Mouse (Mus musculus) gastrocnemius, postnatal 10 days (tissue): ENCODE data around the gene Hist1h1e. TPM values are rescaled to one million over a fixed set of nuclear protein-coding genes. Genes with fewer than 3 reads are reported as not detected.
"Not testable (repeated sequence)": the region's sequence is repeated elsewhere in the genome, so short reads cannot be mapped to it uniquely, and the experiment has no call there.

Source experiments
- DNase-seq: peaks from one replicate; pipeline ENCODE4 v3.0.0; 2021; ENCODE audit warnings: mixed read lengths
- total RNA-seq, 2 experiments: library from RNA; stranded (reverse); gene quantifications; 2 replicates each; pipeline ENCODE4 v1.2.3; 2021

The Hist1h1e gene
- total RNA-seq, 2 experiments from 2014 or later, result 182 to 186 TPM

DNA sequence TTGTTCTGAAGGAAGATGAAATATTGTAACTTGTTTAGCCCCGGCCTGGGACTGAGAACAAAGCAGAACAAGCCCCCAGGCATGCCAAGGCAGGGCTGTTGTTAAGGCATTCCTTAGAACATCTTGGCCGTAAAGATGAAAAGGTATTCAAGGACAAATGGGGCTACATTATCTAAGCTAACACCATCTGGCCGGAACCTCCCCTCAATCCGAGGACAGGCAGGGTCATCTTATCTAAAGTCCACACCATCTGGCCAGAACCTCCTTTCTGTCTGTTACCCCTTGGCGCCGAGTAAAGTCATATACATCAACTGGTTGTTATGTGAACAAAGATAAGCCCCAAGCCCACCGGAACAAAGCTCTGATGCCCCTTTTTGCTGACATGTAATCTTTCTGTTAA, 30.5 kb downstream of the Hist1h1e start:
- DNase-seq, result not testable (repeated sequence)

DNA sequence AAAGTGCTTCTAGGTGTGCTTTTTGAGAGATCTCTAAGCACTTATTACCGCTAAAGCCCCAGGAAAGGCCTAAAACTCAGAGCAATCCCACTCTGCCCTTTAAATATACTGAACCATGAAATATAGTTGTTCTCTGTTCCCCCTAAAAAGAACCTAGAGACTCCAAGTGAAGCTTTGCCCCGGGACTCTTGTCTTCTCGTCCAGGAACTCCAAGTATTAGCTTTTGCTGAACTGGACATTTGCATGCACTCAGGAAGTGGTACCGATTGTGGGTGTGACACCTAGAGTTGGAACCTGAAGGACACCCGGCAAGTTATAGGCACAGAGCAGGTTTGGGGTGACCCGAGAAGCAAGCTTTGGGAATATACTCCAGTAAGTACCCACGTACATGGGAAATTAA, 31.2 kb downstream of the Hist1h1e start:
- no peak for DNase-seq

DNA sequence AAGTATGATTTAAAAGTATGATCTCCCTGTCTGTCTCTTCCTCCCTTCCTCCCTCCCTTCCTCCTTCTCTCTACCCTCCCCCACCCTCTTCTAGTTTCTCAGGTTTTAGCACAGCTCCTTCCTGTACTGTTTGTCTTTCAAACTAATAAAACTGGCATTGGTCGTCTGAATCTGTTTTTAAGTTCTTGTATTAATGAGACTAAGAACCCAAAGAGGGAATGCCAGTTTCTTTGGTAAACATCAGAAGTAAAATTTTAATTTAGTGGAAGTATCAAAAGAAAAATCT, 35.5 kb downstream of the Hist1h1e start:
- no peak for DNase-seq

DNA sequence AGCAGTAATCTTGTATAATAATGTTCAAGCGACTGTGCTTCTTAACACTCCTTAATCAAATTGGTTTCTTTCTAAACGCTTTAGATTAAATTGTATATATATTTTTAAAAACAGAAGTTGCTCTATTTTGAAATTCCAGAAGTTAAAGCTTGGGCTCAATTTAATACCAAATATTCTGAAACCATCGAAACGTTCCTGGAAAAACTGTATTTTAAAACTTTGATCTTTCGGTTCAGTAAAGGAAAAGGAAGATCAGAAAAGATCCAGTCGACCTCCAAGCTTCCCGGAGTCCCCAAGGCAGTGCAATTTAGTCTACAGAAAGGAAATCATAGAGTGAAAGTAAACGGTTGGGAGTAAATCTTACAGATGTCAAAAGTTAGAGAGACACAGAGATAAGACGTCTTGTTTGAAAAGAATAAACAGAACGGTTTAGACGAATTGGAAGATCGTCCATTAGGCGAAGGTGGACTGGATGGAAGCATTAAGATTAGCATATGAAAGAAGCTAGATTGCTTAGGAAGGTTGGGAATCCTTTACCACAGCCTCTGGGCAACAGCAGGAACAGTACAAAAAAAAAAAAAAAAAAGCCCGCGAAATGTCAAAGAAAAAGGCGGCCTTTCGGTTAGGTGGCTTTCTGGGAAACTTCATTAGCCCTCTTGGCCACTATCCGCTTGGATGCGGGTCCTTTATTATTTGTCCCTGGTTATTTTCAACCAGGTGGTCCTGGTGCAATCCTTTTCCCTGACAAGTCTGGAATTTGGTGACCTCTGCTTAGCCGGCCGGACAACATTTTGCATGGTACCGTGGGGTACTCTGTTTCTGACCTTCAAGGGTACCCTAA, 36.0 kb downstream of the Hist1h1e start:
- DNase-seq, result no peak

DNA sequence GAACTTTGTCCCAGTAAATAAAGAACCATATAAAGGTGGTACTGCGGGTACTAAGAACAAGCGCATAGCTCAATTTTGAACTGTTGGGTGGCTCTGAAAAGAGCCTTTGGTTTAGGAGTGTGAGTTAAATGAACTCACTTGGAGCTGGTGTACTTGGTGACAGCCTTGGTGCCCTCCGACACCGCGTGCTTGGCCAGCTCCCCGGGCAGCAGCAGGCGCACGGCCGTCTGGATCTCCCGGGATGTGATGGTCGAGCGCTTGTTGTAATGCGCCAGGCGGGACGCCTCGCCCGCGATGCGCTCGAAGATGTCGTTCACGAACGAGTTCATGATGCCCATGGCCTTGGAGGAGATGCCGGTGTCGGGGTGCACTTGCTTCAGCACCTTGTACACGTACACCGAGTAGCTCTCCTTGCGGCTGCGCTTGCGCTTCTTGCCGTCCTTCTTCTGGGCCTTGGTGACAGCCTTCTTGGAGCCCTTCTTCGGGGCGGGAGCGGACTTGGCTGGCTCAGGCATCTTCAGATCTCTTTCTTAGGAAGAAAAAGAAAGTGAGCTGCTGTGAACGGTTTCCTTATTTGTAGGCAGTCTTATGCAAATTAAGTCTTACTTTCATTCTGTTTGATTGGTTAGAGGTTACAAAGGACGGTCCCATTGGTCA, 36.8 kb downstream of the Hist1h1e start:
- DNase-seq, result peak; percentile 48

DNA sequence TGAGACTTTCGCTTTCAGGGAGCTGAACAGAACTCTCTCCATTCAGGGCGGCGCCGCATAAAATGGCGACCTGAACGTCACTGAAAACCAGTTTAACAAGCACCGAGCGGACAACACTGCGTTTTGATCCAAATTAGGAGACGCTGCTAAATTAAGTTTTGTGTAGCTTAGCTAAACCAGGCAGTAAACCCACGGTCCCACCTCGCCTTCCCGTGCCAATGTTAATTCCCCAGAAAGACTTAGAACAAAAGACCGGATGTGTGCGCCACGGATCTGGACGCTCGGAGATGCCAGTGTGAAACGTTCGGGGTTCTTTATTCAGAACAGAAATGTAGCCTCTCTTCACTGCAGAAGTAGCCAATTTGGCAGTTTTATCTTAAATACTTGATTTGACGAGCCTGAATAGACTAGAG, 37.3 kb downstream of the Hist1h1e start:
- DNase-seq, result peak; percentile 66

DNA sequence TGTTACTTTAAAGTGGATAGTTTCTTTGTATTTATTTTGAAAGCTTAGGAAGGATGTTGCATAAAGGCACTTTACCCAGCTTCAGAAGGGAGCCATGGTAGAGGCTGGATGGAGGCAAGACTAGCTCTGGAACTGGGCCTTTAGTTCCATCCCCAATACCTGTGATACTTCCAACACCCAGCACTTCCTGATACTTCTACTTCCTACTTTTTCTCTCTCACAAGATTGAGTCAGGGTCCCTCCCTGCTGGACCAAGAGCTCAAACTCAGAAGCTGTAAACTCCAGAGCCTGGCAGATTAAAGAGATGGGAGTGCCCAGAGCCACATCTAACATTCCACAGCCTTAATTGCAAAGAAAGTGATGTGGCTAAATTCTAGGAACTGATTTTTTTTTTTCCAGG, 38.0 kb downstream of the Hist1h1e start:
- no peak for DNase-seq

DNA sequence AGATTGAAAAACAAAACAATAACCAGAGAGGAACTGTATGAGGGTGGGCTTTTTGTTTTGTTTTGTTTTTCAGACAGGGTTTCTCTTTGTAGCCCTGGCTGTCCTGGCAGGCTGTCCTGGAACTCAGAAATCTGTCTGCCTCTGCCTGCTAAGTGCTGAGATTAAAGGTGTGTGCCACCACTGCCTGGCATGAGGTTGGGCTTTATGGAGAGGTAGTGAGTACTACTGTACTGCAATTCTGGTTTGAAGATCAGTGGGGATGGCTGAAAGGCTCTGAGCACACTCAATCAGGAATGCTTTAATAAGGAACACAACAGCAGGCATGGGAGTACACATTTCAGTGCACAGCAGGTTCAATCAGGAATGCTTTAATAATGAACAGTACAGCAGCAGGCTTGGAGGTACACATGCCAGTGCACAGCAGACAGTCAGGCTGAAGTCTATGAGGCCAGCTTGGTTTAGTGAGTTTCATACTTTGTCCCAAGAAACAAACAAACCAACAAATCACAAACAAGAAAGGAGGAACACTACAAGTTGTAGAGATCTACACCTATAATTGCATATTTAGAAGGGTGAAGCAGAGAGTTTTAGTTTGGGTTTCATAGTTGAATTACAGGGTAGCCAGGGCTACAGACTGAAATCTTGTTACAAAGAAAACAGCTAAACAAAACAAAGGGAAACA, 38.8 kb downstream of the Hist1h1e start:
- no peak for DNase-seq

DNA sequence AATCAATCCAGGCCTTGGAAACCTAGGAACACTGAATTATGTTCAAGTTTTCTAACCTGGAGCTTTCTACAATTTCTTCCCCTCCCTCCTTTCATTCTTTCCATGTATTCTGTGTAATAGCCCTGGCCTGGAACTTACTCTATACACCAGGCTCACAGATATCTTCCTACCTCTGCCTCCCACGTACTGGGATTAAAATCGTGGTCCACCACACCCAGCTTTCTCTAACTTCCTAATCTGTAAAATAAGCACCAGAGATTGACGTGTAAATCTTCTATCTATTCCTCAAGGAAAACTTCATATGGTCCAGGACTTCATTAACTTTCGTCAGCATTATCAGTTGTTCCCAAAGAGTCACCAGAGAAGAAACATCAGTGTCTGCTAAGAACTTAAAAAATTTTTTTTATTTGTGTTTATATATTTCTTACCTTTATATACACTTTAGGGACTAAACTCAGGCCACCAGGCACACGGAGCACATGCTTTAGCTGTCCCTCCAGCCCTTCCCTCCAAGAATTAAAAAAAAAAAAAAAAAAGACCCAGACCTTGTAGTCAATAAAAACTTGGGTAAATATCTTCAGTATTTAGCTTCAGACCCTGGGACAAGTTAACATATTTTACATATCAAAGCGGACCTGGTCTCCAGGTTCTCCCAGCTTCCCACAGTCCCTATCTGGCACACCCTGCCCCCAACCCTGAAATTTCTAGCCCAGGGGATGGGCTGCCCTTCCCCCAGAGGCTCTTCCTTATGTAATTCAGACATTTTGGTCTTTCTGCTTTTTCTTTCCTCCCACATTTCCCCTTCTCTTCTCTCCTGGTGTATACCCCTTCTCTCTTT, 39.9 kb downstream of the Hist1h1e start:
- DNase-seq, result no peak

DNA sequence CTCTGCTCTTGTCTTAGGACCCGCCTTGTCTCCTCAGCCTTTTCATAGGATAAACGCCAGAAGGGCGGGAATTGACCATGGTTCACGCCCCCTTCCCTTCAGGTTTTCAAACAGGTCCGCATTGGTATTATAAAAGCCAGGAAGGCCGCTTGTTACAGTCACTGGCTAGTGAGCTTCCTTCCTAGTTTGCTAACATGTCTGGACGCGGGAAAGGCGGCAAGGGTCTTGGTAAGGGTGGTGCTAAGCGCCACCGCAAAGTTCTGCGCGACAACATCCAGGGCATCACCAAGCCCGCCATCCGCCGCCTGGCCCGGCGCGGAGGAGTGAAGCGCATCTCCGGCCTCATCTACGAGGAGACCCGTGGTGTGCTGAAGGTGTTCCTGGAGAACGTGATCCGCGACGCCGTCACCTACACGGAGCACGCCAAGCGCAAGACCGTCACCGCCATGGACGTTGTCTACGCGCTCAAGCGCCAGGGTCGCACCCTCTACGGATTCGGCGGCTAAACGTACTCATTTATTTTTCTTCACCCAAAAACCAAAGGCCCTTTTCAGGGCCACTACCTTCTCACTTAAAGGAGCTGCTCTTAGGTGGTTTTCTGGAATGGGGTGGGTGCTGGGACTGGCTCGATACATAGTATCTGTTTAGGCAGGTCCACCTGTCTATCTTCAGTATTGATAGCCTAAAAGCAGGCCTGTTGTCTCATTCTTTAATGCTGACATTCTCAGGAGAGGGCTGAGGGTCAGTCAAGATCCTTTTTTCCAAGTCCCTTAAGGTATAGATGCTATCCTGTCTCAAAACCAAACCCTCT, 40.7 kb downstream of the Hist1h1e start, which contains the start of gene Hist1h4d:
TSS of gene Hist1h4d (plus strand) at position 191 of the 811 bp plus-strand sequence.
- DNase-seq, result peak; percentile 81

DNA sequence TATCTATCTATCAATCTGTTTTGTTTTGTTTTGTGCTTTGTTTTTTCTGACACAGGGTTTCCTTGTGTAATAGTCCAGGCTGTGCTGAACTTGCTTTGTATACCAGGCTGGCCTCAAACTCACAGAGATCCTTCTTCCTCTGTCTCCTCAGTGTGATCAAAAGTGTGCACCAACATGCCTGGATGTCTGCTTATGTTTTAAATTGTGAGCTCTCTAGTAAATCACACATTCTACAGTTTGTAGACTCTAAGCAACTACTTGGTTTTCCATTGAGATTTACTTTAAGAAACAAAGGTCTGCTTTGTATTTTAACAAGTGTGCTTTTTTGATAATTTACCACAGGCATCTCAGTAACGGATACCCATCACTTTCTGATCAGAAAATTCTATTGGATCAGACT, 44.5 kb downstream of the Hist1h1e start:
- DNase-seq, result no peak

DNA sequence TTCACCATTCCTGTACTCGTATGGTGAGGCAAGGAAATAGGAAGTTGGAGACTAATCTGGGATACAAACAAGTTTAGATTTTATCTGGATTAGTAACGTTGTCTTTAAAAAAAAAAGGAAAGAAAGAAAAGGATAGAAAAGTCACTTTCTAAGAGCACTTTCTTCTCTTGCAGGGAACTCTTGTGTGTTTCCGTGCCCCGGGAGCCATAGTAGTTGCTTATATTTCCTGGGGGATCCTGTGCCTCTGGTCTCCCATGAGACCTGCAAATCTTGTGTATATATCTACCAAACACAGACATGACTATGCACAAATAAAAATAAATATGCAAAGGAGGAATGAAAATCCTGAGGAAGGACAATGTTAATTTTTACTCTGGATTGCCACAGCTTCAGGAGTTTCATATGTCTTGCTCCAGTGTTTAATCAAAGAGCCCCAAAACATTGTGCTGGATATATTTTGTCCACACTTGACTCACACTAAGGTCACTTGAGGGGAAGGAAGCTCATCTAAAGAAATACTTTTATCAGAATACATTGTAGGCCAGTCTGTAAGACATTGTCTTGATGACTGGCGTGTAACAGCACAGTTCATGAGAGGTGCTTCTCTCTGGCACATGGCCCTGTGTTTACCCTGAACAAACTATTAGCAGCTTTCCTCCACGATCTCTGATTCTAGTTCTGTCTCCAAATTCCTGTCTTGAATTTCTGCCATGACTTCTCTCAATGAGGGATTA, 45.3 kb downstream of the Hist1h1e start:
- DNase-seq, result no peak

DNA sequence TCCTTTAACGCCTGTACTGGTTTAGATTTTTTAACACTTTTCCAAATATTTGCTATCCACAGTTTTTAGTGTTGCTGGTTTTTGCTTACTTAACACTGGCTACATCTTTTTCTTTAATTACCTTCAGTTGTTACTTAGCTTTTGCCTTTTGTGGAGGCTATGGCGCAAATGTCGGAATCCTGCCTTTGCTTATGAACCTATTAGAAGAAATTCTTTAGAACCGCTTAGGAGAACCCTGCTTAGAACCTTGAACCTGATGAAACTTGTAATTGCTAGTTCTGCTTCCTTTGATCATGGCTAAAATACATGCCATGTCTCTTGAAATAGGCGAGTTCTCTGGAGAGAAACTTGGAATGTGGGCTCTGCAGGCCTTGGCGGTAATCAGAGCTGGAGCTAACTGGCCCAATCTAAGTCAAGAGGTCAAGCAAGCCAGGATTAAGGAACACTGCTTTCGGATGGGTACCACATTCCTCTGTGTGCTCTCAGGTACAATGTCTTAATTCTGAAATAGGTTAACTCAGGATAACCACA, 45.9 kb downstream of the Hist1h1e start:
- no peak for DNase-seq

DNA sequence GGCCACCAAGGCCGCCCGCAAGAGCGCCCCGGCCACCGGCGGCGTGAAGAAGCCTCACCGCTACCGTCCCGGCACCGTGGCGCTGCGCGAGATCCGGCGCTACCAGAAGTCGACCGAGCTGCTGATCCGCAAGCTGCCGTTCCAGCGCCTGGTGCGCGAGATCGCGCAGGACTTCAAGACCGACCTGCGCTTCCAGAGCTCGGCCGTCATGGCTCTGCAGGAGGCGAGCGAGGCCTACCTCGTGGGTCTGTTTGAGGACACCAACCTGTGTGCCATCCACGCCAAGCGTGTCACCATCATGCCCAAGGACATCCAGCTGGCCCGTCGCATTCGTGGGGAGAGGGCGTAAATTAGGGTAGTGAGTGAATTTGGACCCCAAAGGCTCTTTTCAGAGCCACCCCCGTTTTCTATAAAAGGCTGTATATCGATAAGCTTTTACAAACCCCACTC, 46.5 kb downstream of the Hist1h1e start:
- not testable (repeated sequence) for DNase-seq

DNA sequence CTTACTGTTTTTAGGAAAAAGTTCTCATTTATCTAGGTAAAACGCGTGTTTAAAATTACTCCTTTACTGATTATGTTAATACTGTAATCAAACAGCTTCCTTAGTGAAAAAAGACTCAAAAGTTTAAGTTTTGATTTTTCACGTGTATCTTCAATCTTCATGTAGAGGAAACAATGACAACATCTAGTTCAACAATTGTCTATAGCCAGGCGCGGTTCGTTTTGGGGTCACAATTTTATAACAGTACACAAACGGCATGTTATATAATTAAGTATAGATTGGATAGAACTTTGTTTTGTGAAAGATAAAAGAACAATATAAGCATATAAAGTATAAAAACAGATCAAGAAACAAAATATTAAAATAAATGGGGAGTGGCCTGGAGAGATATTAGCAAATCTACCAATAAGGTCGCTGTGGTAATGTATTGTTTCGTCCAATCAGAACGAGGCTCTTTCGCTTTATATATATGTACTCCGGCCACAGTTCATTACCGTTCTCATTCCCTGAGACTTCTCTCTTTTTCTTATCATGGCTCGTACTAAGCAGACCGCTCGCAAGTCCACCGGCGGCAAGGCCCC, 47.0 kb downstream of the Hist1h1e start, which contains the start of gene Hist1h3d:
TSS of gene Hist1h3d (plus strand) at position 493 of the 581 bp plus-strand sequence.
- no peak for DNase-seq

DNA sequence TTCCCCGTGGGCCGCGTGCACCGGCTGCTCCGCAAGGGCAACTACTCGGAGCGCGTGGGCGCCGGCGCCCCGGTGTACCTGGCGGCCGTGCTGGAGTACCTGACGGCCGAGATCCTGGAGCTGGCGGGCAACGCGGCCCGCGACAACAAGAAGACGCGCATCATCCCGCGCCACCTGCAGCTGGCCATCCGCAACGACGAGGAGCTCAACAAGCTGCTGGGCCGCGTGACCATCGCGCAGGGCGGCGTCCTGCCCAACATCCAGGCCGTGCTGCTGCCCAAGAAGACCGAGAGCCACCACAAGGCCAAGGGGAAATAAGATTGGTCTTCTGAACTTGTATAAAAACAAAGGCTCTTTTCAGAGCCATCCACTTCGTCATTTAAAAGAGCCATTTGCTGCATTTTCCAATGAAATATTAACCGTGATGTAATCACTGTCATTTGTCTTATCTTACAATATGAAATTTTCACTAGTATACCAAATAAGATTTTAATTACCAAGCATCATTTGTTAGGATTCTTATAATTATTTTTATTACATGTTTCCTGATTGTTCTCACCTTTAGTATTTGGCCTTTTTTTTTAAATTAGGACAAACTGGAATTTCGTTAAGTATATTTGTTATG, 47.7 kb downstream of the Hist1h1e start:
- DNase-seq, result not testable (repeated sequence)

DNA sequence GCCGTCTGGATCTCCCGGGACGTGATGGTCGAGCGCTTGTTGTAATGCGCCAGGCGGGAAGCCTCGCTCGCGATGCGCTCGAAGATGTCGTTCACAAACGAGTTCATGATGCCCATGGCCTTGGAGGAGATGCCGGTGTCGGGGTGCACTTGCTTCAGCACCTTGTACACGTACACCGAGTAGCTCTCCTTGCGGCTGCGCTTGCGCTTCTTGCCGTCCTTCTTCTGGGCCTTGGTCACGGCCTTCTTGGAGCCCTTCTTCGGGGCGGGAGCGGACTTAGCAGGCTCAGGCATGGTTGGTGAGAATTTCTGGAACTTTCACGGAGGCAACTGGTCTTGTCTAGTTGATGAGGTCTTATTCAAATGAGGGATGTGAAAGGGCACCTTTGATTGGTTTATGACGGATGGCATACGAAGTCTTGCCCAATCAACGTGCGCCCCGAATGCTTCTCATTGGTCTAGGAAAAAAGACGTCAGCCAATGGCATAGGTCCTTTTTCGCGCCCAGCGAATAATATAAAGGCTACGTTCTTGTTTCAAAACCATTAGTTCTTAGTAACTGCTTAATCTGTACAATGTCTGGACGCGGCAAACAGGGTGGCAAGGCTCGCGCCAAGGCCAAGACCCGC, 48.3 kb downstream of the Hist1h1e start, which contains the start of the genes Hist1h2bf and Hist1h2ad:
TSS of gene Hist1h2bf (minus strand) at position 299 of the 627 bp plus-strand sequence.
TSS of gene Hist1h2ad (plus strand) at position 484 of the 627 bp plus-strand sequence.
- DNase-seq, result peak; percentile 75
